Mouse (Mus musculus): ENCODE measurements around the gene Rybp. TPM values are rescaled to one million over a fixed set of nuclear protein-coding genes. Genes with fewer than 3 reads are reported as not detected.

Gene Rybp
- total RNA-seq, 2 experiments from 2014 or later: 16.8 to 24.9 TPM

GRCm38 (mm10) chr6:100192691-100193229 is 94.5 kb downstream of the Rybp start:
- no peak for DNase-seq
- intact Hi-C loops (cut with DNase I): no loop called here

- no peak for DNase-seq
- intact Hi-C loops (cut with DNase I): no loop called here
Observed at GRCm38 (mm10) chr6:100190803-100191559, 96.3 kb downstream of the Rybp start.

GRCm38 (mm10) chr6:100190310-100190709 is 97.0 kb downstream of the Rybp start:
- no peak for DNase-seq
- intact Hi-C loops (cut with DNase I): no loop called here

- DNase-seq: no peak
- intact Hi-C loops (cut with DNase I): no loop called here
Observed at GRCm38 (mm10) chr6:100188883-100189743, 98.2 kb downstream of the Rybp start.

DNA sequence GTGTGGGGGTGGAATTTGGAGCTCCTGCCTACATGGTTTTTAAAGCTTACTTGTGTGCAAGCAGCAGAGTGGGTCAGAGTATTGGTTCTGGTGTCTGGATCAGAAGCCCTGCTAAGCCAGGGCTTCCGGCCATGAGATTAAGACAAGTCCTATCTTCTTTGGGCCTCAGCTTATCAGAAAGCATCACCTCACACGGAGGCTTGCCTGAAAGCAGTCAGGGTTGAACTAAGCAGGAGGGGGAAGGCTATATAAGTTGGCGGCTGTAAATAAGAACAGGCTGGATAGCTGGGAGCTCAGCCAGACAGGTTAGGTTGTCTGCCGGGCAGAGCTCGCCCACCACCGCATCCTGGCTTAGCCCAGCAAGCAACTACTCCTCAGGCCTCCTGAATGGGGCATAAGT is 99.5 kb downstream of the Rybp start:
- intact Hi-C loops (cut with DNase I): no loop called here
- DNase-seq: no peak

DNA sequence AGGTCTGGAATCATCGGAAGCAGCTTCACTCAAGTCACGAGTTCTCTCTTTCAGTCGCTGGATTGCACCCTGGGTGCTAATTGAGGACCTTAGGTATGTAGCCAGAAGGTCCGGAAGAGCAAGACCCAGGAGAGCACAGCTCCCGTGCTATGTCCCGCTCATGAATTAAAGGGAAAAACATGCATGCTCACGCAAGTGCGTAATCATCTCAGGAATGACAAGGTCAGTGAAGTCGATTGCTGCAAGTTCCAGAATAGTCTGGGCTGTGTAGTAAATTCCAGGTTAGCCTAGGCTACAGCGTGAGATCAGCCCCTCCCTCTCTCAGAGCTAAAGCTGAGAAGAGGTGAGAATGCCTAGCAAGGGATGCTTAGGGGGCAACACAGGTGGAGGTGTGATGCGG is 100.5 kb downstream of the Rybp start:
- intact Hi-C loops (cut with DNase I): no loop called here
- DNase-seq: no peak

GRCm38 (mm10) chr6:100185524-100185923 is 101.8 kb downstream of the Rybp start:
- no peak for DNase-seq
- intact Hi-C loops (cut with DNase I): no loop called here

- intact Hi-C loops (cut with DNase I): no loop called here
- DNase-seq: peak; percentile 59 to 66
Observed at GRCm38 (mm10) chr6:100183344-100183743, 103.9 kb downstream of the Rybp start.

GRCm38 (mm10) chr6:100180883-100181262 is 106.4 kb downstream of the Rybp start:
- intact Hi-C loops (cut with DNase I): no loop called here
- DNase-seq: no peak

GRCm38 (mm10) chr6:100180213-100180882 is 106.9 kb downstream of the Rybp start:
- DNase-seq: peak in 1 of 2 experiments; percentile 29
- intact Hi-C loops (cut with DNase I): no loop called here

- intact Hi-C loops (cut with DNase I): no loop called here
- no peak for DNase-seq
Observed at GRCm38 (mm10) chr6:100178830-100179229, 108.5 kb downstream of the Rybp start.

Data from heart, postnatal 10 days (tissue).